Mouse (Mus musculus) gastrocnemius, postnatal 25 days (tissue): Measurements from ENCODE around the gene Gpr89. TPM values are rescaled to one million over a fixed set of nuclear protein-coding genes. Genes with fewer than 3 reads are reported as not detected.

ENCODE experiments used
- DNase-seq: peaks from one replicate; pipeline ENCODE4 v3.0.0; 2022
- long read RNA-seq, 2 experiments: library from polyadenylated mRNA; stranded (forward); transcript quantifications; one replicate each; pipeline ENCODE4 v2.0.0; 2021
- total RNA-seq, 2 experiments: library from RNA; stranded (reverse); gene quantifications; 1 replicate in 1 of 2; 2 replicates in 1 of 2; pipeline ENCODE4 v1.2.3; 2021

Gene Gpr89
- 10 to 100 TPM; 13.8 to 20.6 TPM for total RNA-seq
- long read RNA-seq, experiment 1, full-length matches to known transcripts = 13 of 17 reads
- long read RNA-seq, experiment 1, partial matches to known transcripts = 2 of 17 reads
- long read RNA-seq, experiment 1, other reads (novel, unspliced or antisense) = 2 of 17 reads
- long read RNA-seq, experiment 2, full-length matches to known transcripts = 16 of 22 reads
- long read RNA-seq, experiment 2, partial matches to known transcripts = 1 of 22 reads
- long read RNA-seq, experiment 2, other reads (novel, unspliced or antisense) = 5 of 22 reads

DNA sequence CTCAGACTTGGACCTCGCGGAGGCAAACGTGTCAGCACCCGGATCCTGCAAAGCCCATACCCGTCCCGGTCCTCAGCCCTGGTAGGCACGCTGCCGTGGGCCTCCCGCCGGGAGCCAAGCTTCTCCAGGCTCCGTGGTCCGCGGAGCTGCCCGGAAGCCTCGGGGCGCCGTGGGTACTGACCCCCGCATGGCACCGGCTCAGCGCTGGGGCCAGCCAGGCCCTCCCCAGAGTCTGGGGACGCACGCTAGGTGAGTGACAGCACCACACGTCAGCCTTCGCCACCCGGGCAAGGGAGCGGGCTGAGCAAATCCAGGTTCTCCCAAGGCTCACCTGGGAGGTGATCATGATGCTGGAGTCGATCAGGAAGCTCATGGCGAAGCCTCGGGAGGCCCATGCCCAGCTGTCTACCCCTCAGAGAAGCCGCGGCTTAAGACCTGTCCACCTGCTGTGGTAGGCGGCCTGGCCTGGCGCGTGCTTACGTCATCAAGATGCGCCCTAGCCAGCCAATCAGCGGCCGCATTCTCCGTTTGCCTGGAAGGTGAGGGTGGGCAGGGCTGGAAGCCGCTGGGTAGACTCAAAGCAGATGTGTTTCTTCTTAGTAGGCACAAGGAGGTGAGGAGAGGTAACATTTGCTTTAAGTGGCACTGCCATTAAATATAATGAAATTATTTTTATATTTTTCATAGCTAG, at the start of gene Gpr89:
Gpr89 (minus strand) TSS at position 496 of the 691 bp plus-strand sequence.
- peak; percentile 88 for DNase-seq

GRCm38 (mm10) chr3:96953489-96954233, 48.5 kb upstream of the Gpr89 start:
- DNase-seq = no peak

- DNase-seq = no peak
Observed at GRCm38 (mm10) chr3:96942706-96943105, 37.6 kb upstream of the Gpr89 start.

- DNase-seq = peak; percentile 52
Observed at GRCm38 (mm10) chr3:96938738-96939137, 33.6 kb upstream of the Gpr89 start.

DNA sequence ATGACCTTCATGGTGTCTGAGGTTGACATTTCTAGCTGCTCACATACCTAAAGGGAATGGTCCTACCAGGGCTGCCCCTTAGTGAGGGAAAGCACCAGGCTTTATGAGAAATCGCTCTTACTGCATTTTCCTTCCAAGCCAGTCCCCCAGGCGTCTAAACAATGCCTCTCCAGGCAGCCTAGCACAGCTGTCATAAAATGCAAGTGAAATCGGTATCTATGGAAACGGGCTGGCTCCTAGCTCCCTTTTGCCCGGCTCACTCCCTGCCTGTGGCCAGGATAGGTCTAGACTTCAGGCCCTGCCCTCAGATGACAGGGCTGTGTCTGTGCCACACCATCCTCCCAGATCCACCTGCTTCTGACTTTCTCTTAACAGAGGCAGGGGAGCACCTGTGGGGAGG, 32.5 kb upstream of the Gpr89 start:
- no peak for DNase-seq

DNA sequence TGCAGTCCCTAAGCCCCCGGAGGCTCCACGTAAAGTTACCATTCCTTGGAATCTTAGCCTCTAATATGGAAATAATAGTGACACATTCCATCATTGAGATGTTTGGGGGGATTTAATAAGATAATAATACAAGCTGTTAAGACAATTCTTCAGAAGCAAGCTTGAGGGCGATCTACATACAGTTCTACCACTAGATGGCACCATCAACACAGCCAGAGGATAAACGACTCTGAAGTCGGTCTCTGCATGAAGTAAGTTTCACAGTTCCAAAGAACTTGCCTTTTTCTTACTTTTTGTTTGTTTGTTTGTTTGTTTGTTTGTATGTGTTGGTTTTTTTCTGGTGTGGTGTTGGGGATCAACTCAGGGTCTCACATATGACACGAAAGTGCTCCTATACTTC, 31.1 kb upstream of the Gpr89 start:
- no peak for DNase-seq

- no peak for DNase-seq
Observed at GRCm38 (mm10) chr3:96931261-96931681, 26.1 kb upstream of the Gpr89 start.

DNA sequence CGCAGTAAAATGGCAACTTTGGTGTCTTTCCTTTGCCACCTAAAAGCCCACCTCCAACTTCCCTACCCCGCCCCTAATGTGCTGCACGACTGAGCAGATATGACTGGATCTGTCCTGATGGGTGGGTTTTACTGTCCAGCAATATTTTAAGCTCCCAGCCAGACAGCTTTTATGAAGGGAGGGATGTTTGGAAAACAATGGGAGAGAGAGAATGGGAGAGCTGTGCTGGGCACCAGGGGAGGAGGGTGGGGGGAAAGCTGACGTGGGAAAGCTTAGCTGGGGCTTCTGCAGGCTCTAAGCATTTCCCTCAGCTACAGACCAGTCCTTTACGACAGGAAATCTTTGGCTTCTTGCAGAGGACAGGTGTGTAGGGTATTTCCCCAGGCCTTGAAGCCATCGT, 20.8 kb upstream of the Gpr89 start, which contains the start of gene Gja8:
Gja8 (minus strand) TSS at position 101 of the 400 bp plus-strand sequence.
- no peak for DNase-seq

DNA sequence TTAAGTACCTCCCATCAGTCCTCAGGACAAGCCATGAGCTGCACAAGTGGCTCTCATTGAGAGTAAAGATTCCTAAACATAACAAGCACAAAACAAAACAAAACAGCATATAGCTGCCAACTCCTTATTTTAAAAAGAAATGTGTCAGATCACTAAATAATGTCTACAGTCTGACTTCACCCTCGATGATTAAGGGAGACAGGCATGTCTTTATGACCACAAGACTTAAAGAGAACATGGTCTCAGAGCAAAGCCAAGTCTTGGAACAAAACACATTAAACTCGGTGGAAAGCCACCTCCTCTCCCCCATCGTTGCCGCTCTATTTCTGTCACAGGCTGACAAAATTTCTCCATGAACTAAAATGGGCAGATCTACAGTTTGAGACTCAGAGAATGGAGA, 19.5 kb upstream of the Gpr89 start:
- DNase-seq = no peak

DNA sequence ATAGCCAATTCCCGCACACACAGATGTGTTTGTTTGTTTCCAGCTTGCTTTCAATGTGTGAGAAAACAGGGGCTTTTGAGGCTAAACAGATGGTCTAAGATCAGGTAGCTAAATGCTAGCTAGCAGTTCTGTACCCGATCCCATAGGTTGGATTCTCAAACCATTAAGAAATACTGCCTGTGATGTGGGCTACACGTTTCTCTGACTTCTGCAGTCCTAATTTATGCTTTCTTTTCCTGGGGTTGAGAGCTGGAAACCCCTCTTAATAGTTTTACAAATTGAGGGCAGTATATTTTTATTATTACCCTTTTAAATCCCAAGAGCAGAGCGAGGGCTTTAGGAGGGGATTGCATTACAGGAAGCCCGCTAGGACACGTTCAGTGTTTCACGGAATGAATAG, 15.8 kb upstream of the Gpr89 start:
- no peak for DNase-seq

DNA sequence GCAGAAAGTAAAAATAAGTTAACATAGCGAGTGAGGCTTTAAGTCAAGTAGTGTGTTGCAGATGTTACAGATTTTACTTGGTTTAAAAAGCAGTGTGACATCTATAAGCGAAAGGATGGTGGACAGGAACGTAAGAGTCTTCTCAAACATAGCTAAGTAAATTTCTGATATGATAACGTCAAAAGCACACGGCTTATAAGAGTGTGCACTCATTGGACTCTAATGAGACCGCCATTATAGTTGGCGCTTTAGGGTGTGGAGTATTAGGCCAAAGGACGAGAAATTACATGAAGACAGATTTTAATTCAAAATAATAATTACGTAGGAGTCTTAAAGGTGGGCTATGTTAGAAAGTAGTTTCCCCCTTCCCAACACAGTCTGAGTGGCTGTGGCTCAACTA, 446 bp upstream of the Gpr89 start:
- no peak for DNase-seq

- DNase-seq = no peak
Observed at GRCm38 (mm10) chr3:96904393-96904792, 753 bp downstream of the Gpr89 start, which contains the start of gene Gja5. Gene Gja5, plus strand, starts transcription at chr3:96904693.

GRCm38 (mm10) chr3:96902336-96902999, 2.7 kb downstream of the Gpr89 start:
- DNase-seq = no peak

- no peak for DNase-seq
Observed at GRCm38 (mm10) chr3:96883690-96884089, 21.5 kb downstream of the Gpr89 start.

DNA sequence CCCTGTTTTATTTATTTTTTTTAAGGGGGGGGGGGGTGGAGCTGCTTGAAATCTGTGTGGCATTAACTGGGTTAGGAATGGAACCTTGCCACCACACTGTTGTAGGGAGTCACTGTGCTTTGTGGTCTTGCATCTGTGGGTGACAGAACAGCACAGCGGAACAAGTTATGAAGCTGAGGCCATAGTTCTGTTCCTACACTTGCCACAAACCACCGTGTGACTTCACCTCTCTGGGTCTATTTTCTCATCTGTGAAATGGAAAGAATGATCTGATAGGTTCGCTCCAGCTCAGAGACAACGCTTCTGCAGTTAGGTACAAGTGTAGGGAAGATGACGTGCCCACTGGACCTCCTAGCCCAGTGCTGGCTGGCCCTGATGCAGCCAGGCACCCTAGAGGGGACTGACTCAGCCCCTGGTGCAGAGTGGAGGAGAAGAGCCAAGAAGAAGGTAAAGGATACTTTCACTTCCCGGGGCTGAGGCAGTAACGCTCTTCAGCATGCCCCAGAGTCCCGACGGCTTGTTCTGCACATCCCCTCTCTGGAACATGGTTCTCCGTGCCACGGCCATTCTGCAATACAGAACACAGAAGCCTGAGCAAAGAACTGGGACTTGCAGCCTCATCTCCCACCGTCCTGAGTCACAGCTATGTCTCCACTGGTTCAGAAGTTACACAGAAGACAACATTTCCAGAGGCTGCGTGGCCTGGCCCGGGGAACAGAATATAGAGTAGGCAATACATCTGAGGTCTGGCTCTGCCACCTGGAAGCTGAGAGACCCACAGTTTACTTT, 22.9 kb downstream of the Gpr89 start:
- DNase-seq = no peak

GRCm38 (mm10) chr3:96881557-96881956, 23.6 kb downstream of the Gpr89 start:
- no peak for DNase-seq

DNA sequence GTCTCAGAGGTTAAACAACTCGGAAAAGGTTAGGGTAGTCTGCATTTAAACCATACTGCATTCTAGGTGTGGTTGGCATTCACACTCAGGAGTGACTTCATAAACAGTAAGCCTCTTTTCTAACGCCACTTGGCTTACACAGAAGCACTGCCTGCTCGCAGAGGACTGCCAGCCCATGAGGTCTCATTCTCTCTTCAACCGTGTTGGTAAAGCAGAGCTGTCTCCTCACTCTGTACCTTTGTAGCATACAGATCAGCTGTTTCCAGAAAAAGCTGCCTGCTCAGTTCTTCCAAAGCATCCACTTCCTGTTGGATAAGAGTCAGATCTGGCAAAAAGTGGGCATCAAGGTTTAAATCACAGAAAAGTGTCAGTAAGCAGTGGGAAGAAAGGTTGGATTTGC, 24.8 kb downstream of the Gpr89 start:
- DNase-seq = no peak

DNA sequence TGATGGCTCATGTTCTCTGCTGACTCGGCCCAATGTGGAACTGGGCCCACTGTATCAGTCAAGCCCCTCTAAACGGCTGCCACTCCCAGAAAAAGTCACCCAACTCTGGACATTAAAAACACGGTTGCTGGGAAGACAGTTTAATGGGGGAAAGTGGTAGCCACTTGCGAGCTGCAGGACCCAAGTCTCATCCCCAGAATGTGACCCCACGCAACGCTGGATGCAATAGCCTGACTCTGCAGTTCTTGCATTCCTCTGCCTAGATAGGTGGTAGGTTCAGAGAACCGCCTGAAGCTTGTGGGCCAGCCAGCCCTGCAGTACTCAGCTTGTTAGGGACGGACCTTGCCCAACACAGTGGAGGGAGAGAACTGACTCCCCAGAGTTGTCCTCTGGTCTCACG, 25.6 kb downstream of the Gpr89 start:
- no peak for DNase-seq

DNA sequence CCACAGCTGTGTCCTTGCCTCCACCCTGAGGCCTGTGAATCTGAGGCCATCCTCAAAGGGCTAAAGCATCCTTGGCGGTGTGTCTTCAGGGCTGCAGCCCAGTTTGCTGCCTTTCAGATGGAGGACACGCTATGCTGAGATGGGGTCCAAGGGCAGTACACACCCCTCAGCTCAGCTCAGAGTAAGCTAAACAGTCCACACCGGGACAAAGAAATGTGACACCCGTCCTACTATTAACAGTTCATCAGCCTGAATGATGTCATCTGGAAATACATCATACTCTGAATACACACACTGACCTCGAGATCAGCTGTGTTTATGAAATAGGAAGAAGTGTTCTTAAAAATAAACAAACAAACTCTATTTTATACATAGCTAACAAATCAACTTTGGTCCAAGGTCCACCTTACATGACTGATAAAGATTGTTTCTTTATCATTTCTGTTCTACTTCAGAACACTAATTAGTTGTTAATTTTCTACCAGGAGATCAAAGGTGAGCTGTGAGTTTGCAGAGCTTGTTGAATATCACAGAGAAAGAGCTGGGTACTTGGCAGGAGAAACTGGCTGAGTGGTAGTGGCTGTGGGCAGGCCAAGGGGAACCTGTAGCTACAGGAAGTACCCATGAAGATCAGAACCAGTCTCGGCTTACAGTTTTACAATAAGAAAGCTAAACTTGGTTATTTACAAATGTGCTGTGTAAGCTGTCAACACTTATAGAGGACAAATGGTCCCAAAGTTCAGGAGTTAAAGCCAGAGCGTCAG, 30.2 kb downstream of the Gpr89 start:
- no peak for DNase-seq

DNA sequence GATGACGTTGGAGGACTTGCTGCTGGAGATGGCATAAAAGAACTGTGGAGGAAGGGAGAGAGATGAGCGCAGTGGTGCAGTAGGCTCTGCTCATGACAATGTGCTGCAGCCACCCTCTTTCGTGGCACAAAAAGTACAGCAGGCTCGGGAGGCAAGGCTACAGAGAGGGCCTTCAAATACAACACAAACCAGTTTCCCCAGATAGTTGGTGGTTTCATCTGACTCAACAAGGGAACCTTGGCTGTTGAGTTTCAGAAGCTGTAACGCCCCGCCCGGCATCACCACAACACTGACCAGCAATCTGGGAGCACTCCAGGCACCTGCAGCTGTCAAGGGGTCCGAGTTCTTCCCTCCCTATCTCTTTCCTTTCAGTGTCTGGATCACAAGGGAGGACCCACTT, 32.6 kb downstream of the Gpr89 start:
- DNase-seq = no peak

GRCm38 (mm10) chr3:96871070-96871469, 34.1 kb downstream of the Gpr89 start:
- DNase-seq = no peak
